Mouse (Mus musculus) hindbrain, embryonic 13.5 days (tissue): ENCODE data around the gene Rsad1. TPM values are rescaled to one million over a fixed set of nuclear protein-coding genes. Genes with fewer than 3 reads are reported as not detected.

Experiments
- ATAC-seq: fragments of 200-750 bp; cut with Nextera tagmentation; 2 replicates; pipeline ENCODE4 v1.8.0; 2017; ENCODE audit warnings: moderate TSS enrichment; ENCODE audit not compliant: low FRiP score
- H3K27ac ChIP-seq: fragments of 300-500 bp; sonication (generic); 2 replicates; pipeline ENCODE4 v1.5.1; 2015; ENCODE audit warnings: inconsistent platforms, mild to moderate bottlenecking, moderate library complexity
- H3K27me3 ChIP-seq: fragments of 300-500 bp; sonication (generic); 2 replicates; pipeline ENCODE4 v1.6.1; 2015; ENCODE audit warnings: mild to moderate bottlenecking, inconsistent platforms
- H3K36me3 ChIP-seq: fragments of 300-500 bp; sonication (generic); 2 replicates; pipeline ENCODE4 v1.6.1; 2015; ENCODE audit warnings: mild to moderate bottlenecking, inconsistent platforms
- H3K4me1 ChIP-seq: fragments of 300-500 bp; sonication (generic); replicated peaks from 2 replicates; pipeline ENCODE4 v1.6.1; 2015; ENCODE audit warnings: inconsistent platforms
- H3K4me2 ChIP-seq: fragments of 300-500 bp; sonication (generic); 2 replicates; pipeline ENCODE4 v1.6.1; 2015; ENCODE audit warnings: inconsistent platforms, mild to moderate bottlenecking, moderate library complexity
- H3K4me3 ChIP-seq: fragments of 300-500 bp; sonication (generic); 2 replicates; pipeline ENCODE4 v1.5.1; 2015; ENCODE audit warnings: mild to moderate bottlenecking, inconsistent platforms
- H3K9ac ChIP-seq: fragments of 300-500 bp; sonication (generic); 2 replicates; pipeline ENCODE4 v1.6.1; 2015; ENCODE audit warnings: mild to moderate bottlenecking, inconsistent platforms
- H3K9me3 ChIP-seq: fragments of 300-500 bp; sonication (generic); 2 replicates; pipeline ENCODE4 v1.6.1; 2016; ENCODE audit warnings: inconsistent platforms
- WGBS: fragments of 180-500 bp; shearing (Covaris S2); methylation state at CpG from one replicate; pipeline ENCODE4 v1.1.7; 2015; 5-methylcytosine and 5-hydroxymethylcytosine counted together
- polyA plus RNA-seq: library from polyadenylated mRNA; unstranded; fragments of >200 nt; fragmentation: Nextera tagmentation; extraction: Ambion mirVana; gene quantifications from 2 replicates; pipeline ENCODE4 v1.2.1, GENCODE M21; 2015

Gene Rsad1
- polyA plus RNA-seq, 1 experiment from 2014 or later: 4.7 TPM

DNA sequence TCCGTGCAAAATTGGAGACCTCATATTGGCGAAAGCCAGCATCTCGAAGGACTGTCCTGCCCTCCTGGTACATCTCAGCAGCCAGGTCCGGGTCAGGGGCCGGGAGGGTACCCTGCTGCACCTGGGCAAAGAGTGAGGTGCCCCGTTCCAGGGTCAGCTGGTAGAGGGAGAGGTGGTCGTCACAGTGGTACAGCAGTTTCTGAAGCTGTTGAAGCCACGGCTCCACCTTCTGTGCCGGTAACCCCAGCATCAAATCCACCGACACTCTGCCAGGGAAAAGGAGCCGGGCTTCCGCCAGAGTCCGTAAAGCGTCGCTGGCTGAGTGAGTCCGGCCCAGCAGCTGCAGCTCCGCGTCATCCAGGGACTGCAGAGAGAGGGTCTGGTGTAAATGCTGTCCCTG lies 4.6 kb downstream of the Rsad1 start:
- Histone ChIP-seq H3K9ac (peak overlapping the region; percentile 20), H3K27me3 (no peaks in the 10 kb centered on the region), H3K36me3 (peaks cover 9% of the 10 kb centered on the region; the same call in 1 of the 2 replicates), H3K4me1 (peaks cover 18% of the 10 kb centered on the region), H3K27ac (no peak overlapping the region), H3K9me3 (no peaks in the 10 kb centered on the region), H3K4me2 (peak overlapping the region; percentile 34), H3K4me3 (no peak overlapping the region)
- 48% methylated on average over 18 of the region's 18 CpGs for WGBS
- ATAC-seq: no peak

DNA sequence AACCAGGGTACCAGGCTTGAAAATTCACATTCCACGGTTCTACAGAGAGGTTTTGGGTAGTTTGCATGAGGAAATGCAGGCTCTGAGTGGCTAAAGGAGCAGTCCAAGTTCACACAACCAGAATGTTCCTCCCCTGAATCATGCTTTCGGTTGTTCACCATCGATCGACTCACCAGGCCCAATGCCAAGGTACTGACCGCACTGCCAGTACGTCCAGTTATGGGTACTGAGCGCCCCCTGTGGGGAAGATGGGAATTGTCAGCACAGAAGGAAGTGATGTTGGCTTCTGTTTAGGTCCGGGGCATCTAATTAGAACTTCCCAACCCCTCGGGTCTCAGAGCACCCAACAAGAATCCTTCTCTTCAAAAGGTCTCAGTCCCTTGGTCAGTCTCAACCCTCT lies 5.1 kb downstream of the Rsad1 start:
- Histone ChIP-seq H3K9me3 (no peaks in the 10 kb centered on the region), H3K4me3 (no peak overlapping the region), H3K4me2 (no peak overlapping the region), H3K27me3 (no peaks in the 10 kb centered on the region), H3K9ac (no peak overlapping the region), H3K36me3 (peaks cover 9% of the 10 kb centered on the region; the same call in 1 of the 2 replicates), H3K27ac (no peak overlapping the region), H3K4me1 (peaks cover 15% of the 10 kb centered on the region)
- no peak for ATAC-seq
- 37% methylated on average over 9 of the region's 9 CpGs for WGBS

DNA sequence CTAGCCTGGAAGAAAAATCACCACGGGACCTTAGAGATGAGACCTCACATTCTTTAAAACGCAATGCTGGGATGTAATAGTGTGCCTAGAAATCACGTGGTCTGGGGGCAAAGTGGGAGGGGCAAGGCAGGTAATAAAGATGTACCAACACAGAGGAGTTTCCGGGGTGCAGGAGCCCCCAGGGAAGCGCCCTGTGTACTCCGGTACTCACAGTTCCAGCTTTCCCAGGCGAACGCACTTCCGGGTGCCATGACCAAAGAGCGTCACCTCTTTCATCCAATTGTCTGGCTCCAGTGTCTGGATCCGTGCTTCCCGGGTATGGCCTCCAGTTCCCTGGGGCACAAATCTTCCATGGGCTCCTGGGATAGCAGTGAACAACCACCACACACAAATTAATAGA lies 5.7 kb downstream of the Rsad1 start:
- H3K27me3 ChIP-seq: no peaks in the 10 kb centered on the region
- no peak overlapping the region for H3K9ac ChIP-seq
- no peak for ATAC-seq
- H3K9me3 ChIP-seq: no peaks in the 10 kb centered on the region
- H3K27ac ChIP-seq: no peak overlapping the region
- H3K36me3 ChIP-seq: peaks cover 9% of the 10 kb centered on the region; the same call in 1 of the 2 replicates
- no peak overlapping the region for H3K4me3 ChIP-seq
- no peak overlapping the region for H3K4me2 ChIP-seq
- WGBS: 85% methylated on average over 12 of the region's 12 CpGs
- H3K4me1 ChIP-seq: peaks cover 14% of the 10 kb centered on the region

DNA sequence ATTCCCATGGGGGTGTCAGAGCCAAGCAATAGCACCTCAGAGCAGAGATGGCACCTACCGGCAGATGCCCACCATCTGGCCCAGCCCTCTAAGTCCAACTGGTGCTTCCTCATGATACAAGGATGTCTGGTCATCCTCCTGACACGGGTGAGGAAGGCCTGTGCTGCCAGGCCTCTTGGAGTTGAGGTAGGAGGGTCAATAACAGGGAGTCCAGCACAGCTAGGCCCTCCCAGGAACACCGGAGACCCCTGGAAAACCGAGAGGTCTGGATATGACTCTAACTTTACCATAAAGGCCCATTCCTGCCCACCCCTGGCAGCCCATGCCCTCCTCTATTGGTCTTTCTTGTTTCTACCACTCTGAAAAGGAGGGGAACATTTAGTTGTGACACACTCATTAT lies 6.7 kb downstream of the Rsad1 start:
- ATAC-seq: no peak
- H3K27ac ChIP-seq: no peak overlapping the region
- no peak overlapping the region for H3K9ac ChIP-seq
- H3K27me3 ChIP-seq: no peaks in the 10 kb centered on the region
- no peak overlapping the region for H3K4me2 ChIP-seq
- no peak overlapping the region for H3K4me3 ChIP-seq
- no peaks in the 10 kb centered on the region for H3K9me3 ChIP-seq
- H3K4me1 ChIP-seq: peaks cover 8% of the 10 kb centered on the region
- WGBS: 90% methylated on average over 4 of the region's 4 CpGs
- H3K36me3 ChIP-seq: peaks cover 9% of the 10 kb centered on the region; the same call in 1 of the 2 replicates

DNA sequence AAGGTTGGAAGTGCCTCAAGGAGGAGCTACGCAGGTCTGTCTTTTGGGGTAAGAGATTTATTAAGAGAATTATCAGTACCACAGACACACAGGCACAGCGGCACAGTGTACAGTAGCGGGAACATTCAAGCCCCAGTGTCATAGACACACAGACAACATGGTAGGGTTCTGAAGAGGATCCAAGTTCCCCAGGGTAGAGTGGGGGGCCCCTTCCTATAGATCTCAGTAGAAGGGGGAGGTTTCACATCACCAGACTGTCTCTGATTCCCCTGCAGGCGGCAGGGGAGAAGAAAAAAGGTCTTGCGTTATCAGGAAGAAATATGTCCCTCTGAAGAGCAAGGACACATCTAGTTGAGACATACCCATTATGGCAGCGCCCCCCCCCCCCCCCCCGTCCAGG lies 9.3 kb downstream of the Rsad1 start:
- Histone ChIP-seq H3K4me2 (no peak overlapping the region), H3K36me3 (peaks cover 9% of the 10 kb centered on the region; the same call in 1 of the 2 replicates), H3K4me3 (no peak overlapping the region), H3K4me1 (peaks cover 12% of the 10 kb centered on the region), H3K27ac (no peak overlapping the region), H3K9me3 (no peaks in the 10 kb centered on the region), H3K27me3 (no peaks in the 10 kb centered on the region), H3K9ac (no peak overlapping the region)
- no peak for ATAC-seq
- WGBS: 82% methylated on average over 7 of the region's 7 CpGs

DNA sequence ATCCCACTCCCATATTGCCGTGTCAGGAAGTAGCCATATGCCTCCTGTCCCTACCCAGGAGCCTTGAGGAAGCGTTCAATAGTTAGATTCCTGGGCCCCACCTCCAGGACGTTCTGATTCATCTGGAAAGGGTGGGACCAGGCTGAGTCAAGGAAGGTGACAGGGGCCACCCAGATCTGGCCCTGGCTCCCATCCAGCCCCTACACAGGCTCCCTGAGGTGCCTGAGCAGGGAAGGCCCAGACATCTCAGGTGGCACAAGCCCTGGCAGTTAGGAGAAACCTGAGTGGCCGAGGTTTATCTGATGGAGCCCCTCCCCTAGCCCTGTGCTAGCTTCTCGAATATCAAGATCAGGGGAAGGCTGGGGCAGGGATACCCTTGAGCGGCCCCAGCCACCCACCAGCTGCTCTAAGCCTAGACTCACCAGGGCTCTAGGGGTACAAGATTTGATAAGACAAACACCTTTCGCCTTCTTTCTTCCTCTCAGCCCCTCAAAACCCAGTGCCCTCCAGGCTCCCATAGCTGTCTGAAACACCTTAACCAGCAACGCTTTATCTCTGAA lies 10.2 kb downstream of the Rsad1 start:
- Histone ChIP-seq H3K27ac (no peak overlapping the region), H3K4me3 (no peak overlapping the region), H3K36me3 (peaks cover 9% of the 10 kb centered on the region; the same call in 1 of the 2 replicates), H3K4me1 (peaks cover 6% of the 10 kb centered on the region; the same call in 1 of the 2 replicates), H3K9me3 (no peaks in the 10 kb centered on the region), H3K9ac (no peak overlapping the region; the same call in 1 of the 2 replicates), H3K27me3 (no peaks in the 10 kb centered on the region), H3K4me2 (no peak overlapping the region)
- WGBS: 70% methylated on average over 8 of the region's 8 CpGs
- no peak for ATAC-seq

DNA sequence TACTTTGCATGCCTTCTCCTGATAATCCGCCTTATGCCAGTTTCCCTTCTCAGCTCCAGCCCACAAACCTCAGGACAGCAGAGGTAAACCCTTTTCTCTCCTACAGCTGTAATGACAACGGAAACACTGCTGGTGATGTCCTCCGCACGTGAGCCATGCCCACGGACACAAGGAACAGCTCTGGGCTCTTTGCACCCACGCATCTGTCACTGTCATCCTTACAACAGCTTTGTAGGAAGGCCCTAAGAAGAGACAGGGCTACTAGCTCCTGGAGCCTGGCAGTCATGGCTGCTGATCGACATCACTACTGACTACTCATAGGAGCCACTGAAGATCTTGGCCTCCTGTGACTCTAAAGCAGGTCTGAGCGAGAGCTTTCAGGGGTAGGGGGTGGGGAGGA lies 15.9 kb downstream of the Rsad1 start:
- Histone ChIP-seq H3K9me3 (no peaks in the 10 kb centered on the region), H3K4me3 (no peak overlapping the region), H3K4me1 (peaks cover 6% of the 10 kb centered on the region; the same call in 1 of the 2 replicates), H3K4me2 (no peak overlapping the region), H3K27me3 (no peaks in the 10 kb centered on the region), H3K27ac (no peak overlapping the region), H3K9ac (no peak overlapping the region), H3K36me3 (no peaks in the 10 kb centered on the region)
- 73% methylated on average over 8 of the region's 8 CpGs for WGBS
- ATAC-seq: no peak

DNA sequence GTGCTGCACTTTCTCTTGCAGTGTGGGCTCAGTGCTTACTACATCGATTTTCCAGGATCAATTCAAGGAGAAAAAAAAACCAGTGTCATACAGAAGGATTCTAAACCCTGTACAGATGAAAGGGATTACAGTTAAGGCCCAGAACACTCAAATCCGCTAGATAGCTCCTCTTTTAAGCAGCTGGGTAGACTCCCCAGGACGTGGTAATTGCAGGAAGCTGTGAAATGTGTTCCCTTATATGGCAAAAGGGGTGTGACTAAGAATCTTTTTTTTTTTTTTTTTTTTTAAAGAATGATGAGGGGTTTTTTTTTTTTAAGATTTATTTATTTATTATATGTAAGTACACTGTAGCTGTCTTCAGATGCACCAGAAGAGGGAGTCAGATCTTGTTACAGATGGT lies 20.2 kb downstream of the Rsad1 start:
- ATAC-seq: no peak
- whole genome bisulfite sequencing: 57% methylated on average over 3 of the region's 3 CpGs

DNA sequence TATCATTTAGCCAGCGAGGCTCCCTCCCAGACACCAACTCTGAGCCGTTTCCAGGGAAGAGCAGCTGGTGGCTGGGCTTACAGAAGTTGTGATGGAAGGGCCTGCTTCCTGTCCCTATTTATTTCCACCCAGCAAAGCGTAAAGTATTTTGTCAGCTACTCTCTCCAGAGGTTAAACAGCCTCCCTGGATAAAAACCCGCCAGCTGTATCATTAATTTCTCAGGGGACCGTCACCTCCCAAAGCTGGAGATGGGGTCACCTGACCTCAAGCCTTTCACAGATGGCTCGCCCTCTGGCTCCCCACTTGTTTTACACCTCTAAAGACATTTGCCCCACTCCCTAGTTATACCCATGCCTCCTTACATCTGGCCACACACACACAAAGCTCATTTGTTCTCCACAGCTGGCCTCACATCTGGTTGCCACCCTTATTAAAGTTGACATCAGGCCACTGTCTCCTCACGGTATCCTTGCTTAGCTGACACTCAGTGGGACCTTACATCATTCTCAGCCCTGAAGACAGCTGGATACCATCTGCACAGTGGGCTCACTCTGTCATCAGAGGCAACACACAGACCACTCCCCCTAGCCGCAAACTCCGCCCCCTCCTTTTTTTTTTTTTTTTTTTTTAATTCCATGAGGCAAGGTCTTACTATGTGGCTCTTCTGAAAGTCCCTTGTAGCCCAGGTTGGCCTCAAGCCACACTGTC lies 22.7 kb downstream of the Rsad1 start:
- no peak overlapping the region for H3K27ac ChIP-seq
- 37% methylated on average over 9 of the region's 9 CpGs for WGBS

More for the DNA sequence above, 20.2 kb downstream of the Rsad1 start:
- no peak overlapping the region for H3K27ac ChIP-seq
- H3K9ac ChIP-seq: no peak overlapping the region
- H3K4me1 ChIP-seq: 0 out of 2 replicates have a peak, but pooled peaks cover 9% of the 10 kb centered on the region
- H3K27me3 ChIP-seq: no peaks in the 10 kb centered on the region
- no peak overlapping the region for H3K4me2 ChIP-seq
- no peak overlapping the region for H3K4me3 ChIP-seq
- H3K9me3 ChIP-seq: no peaks in the 10 kb centered on the region
- no peaks in the 10 kb centered on the region for H3K36me3 ChIP-seq

DNA sequence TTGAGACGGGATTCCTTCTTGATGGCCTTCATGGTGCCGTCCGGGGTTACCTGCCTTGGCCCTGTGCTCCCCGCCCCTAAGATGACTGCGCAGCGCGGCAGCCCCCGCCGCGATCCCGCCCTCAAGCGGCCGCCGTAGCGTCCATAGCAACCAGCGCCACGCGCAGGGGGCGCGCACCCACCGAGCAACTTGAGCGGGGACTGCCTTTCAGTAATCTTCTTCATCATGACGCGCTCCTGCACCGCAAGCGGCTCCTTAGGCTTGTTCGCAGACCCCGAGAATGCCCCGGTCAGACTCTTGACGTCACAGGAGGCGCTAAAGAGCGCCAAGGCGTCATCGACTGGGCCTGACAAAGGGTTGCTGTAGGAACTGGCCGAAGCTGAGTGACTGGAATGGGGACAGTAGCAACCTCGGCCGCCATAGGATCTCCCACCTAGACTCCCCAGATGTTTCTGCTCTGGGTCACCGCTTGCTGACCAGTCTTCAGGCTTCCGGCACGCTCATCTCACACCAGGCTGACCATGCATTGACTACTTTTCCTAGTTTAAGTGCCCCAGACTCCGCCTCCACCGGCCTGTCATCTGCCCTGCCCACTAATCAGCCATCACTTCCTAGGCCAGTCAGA lies 27.7 kb downstream of the Rsad1 start, which contains the start of gene Mycbpap:
Mycbpap (minus strand) TSS at position 524 of the 625 bp plus-strand sequence.
- under 1% methylated on average over 42 of the region's 42 CpGs for whole genome bisulfite sequencing

More for the DNA sequence above, 22.7 kb downstream of the Rsad1 start:
- H3K36me3 ChIP-seq: no peaks in the 10 kb centered on the region
- ATAC-seq: no peak
- H3K4me3 ChIP-seq: no peak overlapping the region
- no peaks in the 10 kb centered on the region for H3K27me3 ChIP-seq
- no peaks in the 10 kb centered on the region for H3K9me3 ChIP-seq
- no peak overlapping the region for H3K9ac ChIP-seq
- peaks cover 13% of the 10 kb centered on the region; the same call in 1 of the 2 replicates for H3K4me1 ChIP-seq
- no peak overlapping the region for H3K4me2 ChIP-seq

DNA sequence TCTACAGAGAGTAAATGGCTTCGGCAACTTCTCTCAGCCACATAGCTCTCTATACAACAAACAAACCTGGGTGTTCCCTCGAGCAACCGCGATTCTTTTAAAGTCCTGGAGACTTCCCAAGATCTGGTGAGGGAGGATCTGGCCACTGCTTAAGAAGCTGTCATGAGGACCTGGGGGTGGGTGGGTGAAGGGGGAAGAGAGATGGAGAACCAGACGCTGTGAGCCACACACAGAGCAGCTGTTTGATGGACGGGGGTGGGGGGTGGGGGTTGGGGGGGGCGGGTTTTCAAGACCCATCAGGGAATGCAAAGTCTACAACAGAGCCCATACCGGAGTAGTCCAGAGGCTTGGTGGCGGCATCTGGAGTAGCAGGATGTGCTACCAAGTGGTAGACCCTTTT lies 35.6 kb downstream of the Rsad1 start:
- no peaks in the 10 kb centered on the region for H3K9me3 ChIP-seq
- H3K9ac ChIP-seq: no peak overlapping the region
- no peaks in the 10 kb centered on the region for H3K4me1 ChIP-seq
- 0 out of 2 replicates have a peak, but pooled peaks cover 2% of the 10 kb centered on the region for H3K36me3 ChIP-seq
- WGBS: 63% methylated on average over 9 of the region's 9 CpGs
- H3K27me3 ChIP-seq: no peaks in the 10 kb centered on the region
- H3K4me3 ChIP-seq: no peak overlapping the region
- no peak for ATAC-seq
- H3K27ac ChIP-seq: no peak overlapping the region
- H3K4me2 ChIP-seq: no peak overlapping the region

More for the DNA sequence above, 27.7 kb downstream of the Rsad1 start, which contains the start of gene Mycbpap:
- Histone ChIP-seq H3K4me3 (peak within 1 kb of the TSS; percentile 48), H3K4me2 (peak within 1 kb of the TSS; percentile 83), H3K27ac (no peak within 1 kb of the TSS), H3K9ac (peak within 1 kb of the TSS; percentile 76), H3K9me3 (no peaks in the 10 kb centered on the region), H3K27me3 (no peaks in the 10 kb centered on the region), H3K36me3 (no peaks in the 10 kb centered on the region), H3K4me1 (peaks cover 19% of the 10 kb centered on the region)
- ATAC-seq: peak; percentile 75

DNA sequence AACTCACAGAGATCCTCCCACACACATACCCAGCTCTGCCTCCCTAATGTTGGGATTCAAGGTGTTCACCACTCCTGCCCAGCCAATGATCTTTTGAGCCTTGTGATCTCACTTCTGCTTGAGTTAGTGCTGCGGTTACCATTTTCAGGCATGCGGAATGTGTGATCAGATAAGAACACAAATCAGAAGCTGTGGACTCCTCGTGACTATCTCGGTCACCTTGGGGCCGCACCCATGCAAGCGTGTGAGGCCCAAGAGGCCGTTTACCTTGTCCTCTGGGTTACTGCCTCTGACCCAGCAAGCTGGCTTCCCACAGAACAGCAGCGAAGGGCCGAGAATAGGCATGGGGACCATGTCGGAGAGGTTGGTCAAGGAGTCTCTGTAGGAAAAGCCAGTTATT lies 40.1 kb downstream of the Rsad1 start:
- H3K27ac ChIP-seq: no peak overlapping the region
- no peak overlapping the region for H3K9ac ChIP-seq
- no peak overlapping the region for H3K4me2 ChIP-seq
- ATAC-seq: no peak
- H3K4me1 ChIP-seq: no peaks in the 10 kb centered on the region
- WGBS: 92% methylated on average over 10 of the region's 10 CpGs
- H3K9me3 ChIP-seq: no peaks in the 10 kb centered on the region
- no peak overlapping the region for H3K4me3 ChIP-seq
- 0 out of 2 replicates have a peak, but pooled peaks cover 2% of the 10 kb centered on the region for H3K36me3 ChIP-seq
- no peaks in the 10 kb centered on the region for H3K27me3 ChIP-seq
